Comparison of ENCODE assay signal across 48 mouse cellular contexts in the genomic region with DNA sequence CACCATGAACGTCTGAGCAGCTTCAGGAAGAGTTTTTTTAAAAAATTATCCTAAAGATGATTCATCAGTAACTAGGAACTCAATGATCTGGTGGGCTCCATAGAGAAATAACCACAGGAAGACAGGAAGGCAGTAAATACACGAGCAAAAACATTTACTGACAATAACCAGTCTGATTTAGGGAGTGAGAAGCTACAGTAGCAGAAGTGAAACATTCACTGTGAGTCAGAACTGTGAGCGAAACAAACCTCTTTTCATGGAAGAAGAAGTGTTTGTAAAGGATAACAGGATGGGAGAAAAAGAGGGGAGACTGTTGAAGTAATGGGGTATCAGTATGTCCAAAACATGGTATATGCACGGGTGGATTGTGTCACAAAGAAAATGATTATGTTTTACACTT. TPM values are rescaled to one million over a fixed set of nuclear protein-coding genes. Genes with fewer than 3 reads are reported as not detected.
"Had no signal": no experiment of that assay in that cellular context is flagged by ENCODE, and none has a peak within 500 bp of the region (broad histone marks: within the 10 kb centered on the region; RNA-seq: fewer than 3 reads in every experiment).

No protein-coding gene starts in this region.

- H3K4me2 ChIP-seq: heart, embryonic 11.5 days; heart, embryonic 12.5 days; heart, embryonic 13.5 days; heart, embryonic 15.5 days; hindbrain, embryonic 12.5 days; hindbrain, embryonic 13.5 days; hindbrain, embryonic 14.5 days; hindbrain, embryonic 15.5 days; intestine, embryonic 15.5 days; kidney, embryonic 15.5 days had no signal

- H3K4me1 ChIP-seq: heart, embryonic 12.5 days; heart, embryonic 13.5 days; heart, embryonic 15.5 days; hindbrain, embryonic 12.5 days; hindbrain, embryonic 13.5 days; hindbrain, embryonic 15.5 days; intestine, embryonic 15.5 days; kidney, embryonic 15.5 days had no signal

- H3K9ac ChIP-seq: heart, embryonic 12.5 days; heart, embryonic 13.5 days; heart, embryonic 15.5 days; hindbrain, embryonic 12.5 days; hindbrain, embryonic 13.5 days; hindbrain, embryonic 14.5 days; hindbrain, embryonic 15.5 days; intestine, embryonic 15.5 days; kidney, embryonic 15.5 days had no signal

- ATAC-seq: hindbrain, embryonic 16.5 days; hindbrain, postnatal 0 days; inflammation-experienced regulatory T-cells, adult 6 months; intestine, embryonic 15.5 days; intestine, embryonic 16.5 days; intestine, postnatal 0 days had no signal

- DNase-seq: heart, postnatal 10 days; heart, postnatal 14 days; heart, postnatal 36 days; heart, postnatal 4 days; kidney, adult 11 months; kidney, adult 18-20 months; kidney, adult 2 months; kidney, adult 8-10 months; kidney, adult 9 months; kidney, postnatal 10 days; kidney, postnatal 14 days; kidney, postnatal 25 days; kidney, postnatal 36 days; kidney, postnatal 4 days; layer of hippocampus, adult 9-11 months; layer of hippocampus, postnatal 36 days had no signal

- H3K27ac ChIP-seq: heart, embryonic 13.5 days; heart, embryonic 15.5 days; hindbrain, embryonic 10.5 days; hindbrain, embryonic 12.5 days; hindbrain, embryonic 13.5 days; hindbrain, embryonic 14.5 days; hindbrain, embryonic 15.5 days; hindbrain, postnatal 0 days; intestine, embryonic 15.5 days; kidney, embryonic 15.5 days; kidney, postnatal 0 days; layer of hippocampus, adult 2 months; left cerebral cortex, adult 2 months had no signal

- H3K9me3 ChIP-seq: heart, embryonic 12.5 days; heart, embryonic 13.5 days; heart, embryonic 15.5 days; hindbrain, embryonic 10.5 days; hindbrain, embryonic 12.5 days; hindbrain, embryonic 13.5 days; hindbrain, embryonic 15.5 days; intestine, embryonic 15.5 days; kidney, embryonic 15.5 days had no signal

- H3K36me3 ChIP-seq: heart, embryonic 12.5 days; heart, embryonic 13.5 days; heart, embryonic 15.5 days; hindbrain, embryonic 10.5 days; hindbrain, embryonic 12.5 days; hindbrain, embryonic 13.5 days; hindbrain, embryonic 15.5 days; intestine, embryonic 15.5 days; kidney, embryonic 15.5 days had no signal

- H3K4me3 ChIP-seq: heart, embryonic 12.5 days; heart, embryonic 13.5 days; heart, embryonic 15.5 days; hindbrain, embryonic 10.5 days; hindbrain, embryonic 12.5 days; hindbrain, embryonic 13.5 days; hindbrain, embryonic 15.5 days; intestine, embryonic 15.5 days; kidney, embryonic 15.5 days; layer of hippocampus, adult 2 months; left cerebral cortex, adult 2 months had no signal

- H3K27me3 ChIP-seq: heart, embryonic 12.5 days; heart, embryonic 13.5 days; heart, embryonic 15.5 days; hindbrain, embryonic 12.5 days; hindbrain, embryonic 13.5 days; hindbrain, embryonic 15.5 days; intestine, embryonic 15.5 days; kidney, embryonic 15.5 days had no signal

RNA-seq across cellular contexts. Expression of a gene that starts 3.7 kb away (rescaled TPM):
- total RNA-seq: heart, postnatal 10 days; heart, postnatal 36 days; heart, postnatal 4 days; hindbrain, postnatal 0 days; layer of hippocampus, adult 18-20 months; layer of hippocampus, adult 2 months; layer of hippocampus, postnatal 10 days; layer of hippocampus, postnatal 14 days; layer of hippocampus, postnatal 25 days; layer of hippocampus, postnatal 36 days; left cerebral cortex, adult 18-20 months; left cerebral cortex, adult 2 months had no signal
- polyA plus RNA-seq: heart, embryonic 11.5 days; heart, embryonic 12.5 days; heart, embryonic 13.5 days; heart, embryonic 14.5 days; heart, postnatal 0 days; hindbrain, embryonic 10.5 days; hindbrain, embryonic 11.5 days; hindbrain, embryonic 12.5 days; hindbrain, embryonic 13.5 days; hindbrain, embryonic 14.5 days; hindbrain, embryonic 15.5 days; hindbrain, embryonic 16.5 days; hindbrain, postnatal 0 days; kidney, embryonic 14.5 days; kidney, postnatal 0 days had no signal

RNA-seq across cellular contexts. Expression of a gene that starts 3.7 kb away (rescaled TPM):
- total RNA-seq: heart, postnatal 10 days; heart, postnatal 14 days; heart, postnatal 25 days; heart, postnatal 36 days; heart, postnatal 4 days; hindbrain, postnatal 0 days; layer of hippocampus, adult 18-20 months; layer of hippocampus, adult 2 months; layer of hippocampus, postnatal 10 days; layer of hippocampus, postnatal 14 days; layer of hippocampus, postnatal 25 days; layer of hippocampus, postnatal 36 days; left cerebral cortex, adult 18-20 months; left cerebral cortex, adult 2 months had no signal
- polyA plus RNA-seq: heart, embryonic 11.5 days; heart, embryonic 12.5 days; heart, embryonic 13.5 days; heart, embryonic 14.5 days; heart, embryonic 15.5 days; heart, embryonic 16.5 days; heart, postnatal 0 days; hindbrain, embryonic 10.5 days; hindbrain, embryonic 11.5 days; hindbrain, embryonic 12.5 days; hindbrain, embryonic 13.5 days; hindbrain, embryonic 14.5 days; hindbrain, embryonic 15.5 days; hindbrain, embryonic 16.5 days; hindbrain, postnatal 0 days; inflammation-experienced regulatory T-cells, adult 6 months; intestine, embryonic 15.5 days; intestine, postnatal 0 days; kidney, embryonic 14.5 days; kidney, embryonic 15.5 days; kidney, embryonic 16.5 days; kidney, postnatal 0 days had no signal

RNA-seq across cellular contexts. Expression of a gene that starts 40.8 kb away (rescaled TPM):
- total RNA-seq: heart, postnatal 10 days; heart, postnatal 4 days; layer of hippocampus, adult 18-20 months; layer of hippocampus, adult 2 months; layer of hippocampus, postnatal 14 days; layer of hippocampus, postnatal 25 days; layer of hippocampus, postnatal 36 days; left cerebral cortex, adult 18-20 months; left cerebral cortex, adult 2 months had no signal
- polyA plus RNA-seq: heart, embryonic 11.5 days; heart, embryonic 12.5 days; heart, embryonic 14.5 days; heart, postnatal 0 days; hindbrain, embryonic 10.5 days; hindbrain, embryonic 11.5 days; hindbrain, embryonic 12.5 days; hindbrain, embryonic 13.5 days; hindbrain, embryonic 15.5 days; kidney, embryonic 14.5 days had no signal

RNA-seq across cellular contexts. Expression of a gene that starts 57.6 kb away (rescaled TPM):
- total RNA-seq: heart, postnatal 36 days; heart, postnatal 4 days; hindbrain, postnatal 0 days; layer of hippocampus, adult 18-20 months; layer of hippocampus, adult 2 months; layer of hippocampus, adult 8-10 months; layer of hippocampus, postnatal 10 days; layer of hippocampus, postnatal 25 days; layer of hippocampus, postnatal 36 days; left cerebral cortex, adult 18-20 months; left cerebral cortex, adult 2 months had no signal
- polyA plus RNA-seq: heart, embryonic 11.5 days; heart, embryonic 12.5 days; heart, embryonic 13.5 days; heart, postnatal 0 days; hindbrain, embryonic 10.5 days; hindbrain, embryonic 11.5 days; hindbrain, embryonic 12.5 days; hindbrain, embryonic 13.5 days; hindbrain, embryonic 14.5 days; hindbrain, embryonic 15.5 days; hindbrain, embryonic 16.5 days; kidney, embryonic 16.5 days had no signal
